Mouse (Mus musculus): ENCODE results near the gene Lgr6.

Lgr6 gene

GRCm38 (mm10) chr1:135016907-135017655 is 88.0 kb downstream of the Lgr6 start:
- DNase-seq (ENCODE audit: low spot score in 2 of 2): no peak

- no peak for DNase-seq (ENCODE audit: low spot score in 2 of 2)
These were observed 90.1 kb downstream of the Lgr6 start for GRCm38 (mm10) chr1:135014921-135015445.

DNA sequence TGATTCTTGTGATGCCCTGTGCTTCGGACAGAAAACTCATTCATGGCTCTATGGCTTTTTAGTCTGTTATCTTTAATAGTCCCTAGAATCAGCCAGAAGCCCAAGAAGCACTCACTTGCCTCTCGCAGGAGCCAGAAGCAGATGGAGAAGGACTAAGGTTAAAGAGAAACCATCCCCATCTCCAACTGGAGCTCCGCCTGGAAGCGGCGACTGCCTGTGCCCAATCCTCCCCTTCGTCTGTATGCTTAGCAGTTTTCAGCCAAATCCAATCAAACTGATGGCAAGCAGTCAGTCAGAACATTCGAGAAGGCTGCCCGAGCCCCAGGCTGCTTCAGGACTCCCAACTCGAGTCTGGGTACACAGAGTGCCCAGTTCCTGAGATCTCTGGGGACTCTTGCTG is 92.6 kb downstream of the Lgr6 start:
- DNase-seq (ENCODE audit: low spot score in 2 of 2): no peak

GRCm38 (mm10) chr1:135011912-135012311 is 93.2 kb downstream of the Lgr6 start:
- DNase-seq (ENCODE audit: low spot score in 2 of 2): no peak

- no peak for DNase-seq (ENCODE audit: low spot score in 2 of 2)
These were observed 95.2 kb downstream of the Lgr6 start for GRCm38 (mm10) chr1:135009833-135010232.

- no peak for DNase-seq (ENCODE audit: low spot score in 2 of 2)
These were observed 99.4 kb downstream of the Lgr6 start for GRCm38 (mm10) chr1:135005696-135006095.

- DNase-seq (ENCODE audit: low spot score in 2 of 2): no peak
These were observed 101.7 kb downstream of the Lgr6 start for GRCm38 (mm10) chr1:135003346-135003745.

DNA sequence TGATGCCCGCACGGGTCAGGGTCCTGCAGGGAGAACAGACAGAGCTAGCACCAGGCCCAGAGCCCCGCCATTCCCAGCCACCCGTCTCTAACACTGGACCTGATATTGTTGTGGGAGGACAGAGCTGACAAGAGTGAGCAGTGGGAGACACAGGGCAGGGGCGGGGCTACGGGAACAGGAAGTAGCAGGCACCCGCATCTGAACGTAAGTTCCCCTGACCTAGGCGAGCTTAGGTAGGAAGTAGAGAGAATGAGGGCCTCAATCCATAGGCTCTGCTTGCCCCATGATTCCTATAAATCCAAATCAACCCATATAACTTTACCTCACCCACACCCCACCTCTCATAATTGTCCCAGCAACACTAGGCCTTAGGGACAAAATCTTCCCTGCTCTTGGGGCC is 104.5 kb downstream of the Lgr6 start:
- DNase-seq (ENCODE audit: low spot score in 2 of 2): no peak

DNA sequence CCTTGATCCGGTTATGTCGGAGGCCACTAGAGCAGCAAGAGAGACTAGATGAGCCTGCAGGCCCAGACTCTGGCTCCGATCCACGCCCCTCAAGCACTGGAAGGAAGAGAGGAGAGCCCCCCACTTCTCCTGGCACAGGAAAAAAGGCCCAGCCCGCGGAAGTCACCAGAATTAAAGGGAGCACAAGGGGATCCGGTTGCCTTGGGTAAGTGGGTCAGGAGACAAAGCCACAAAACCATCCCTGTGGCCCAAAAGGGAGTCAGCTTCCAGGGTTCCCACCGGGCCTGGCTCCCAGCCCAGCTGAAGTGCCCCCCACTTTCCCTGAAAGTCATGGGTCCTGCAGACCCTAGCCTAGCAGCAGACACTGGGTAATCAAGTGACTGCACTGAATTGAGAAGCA is 106.8 kb downstream of the Lgr6 start:
- peak in 1 of 2 experiments; percentile 33 for DNase-seq (ENCODE audit: low spot score in 2 of 2)

DNA sequence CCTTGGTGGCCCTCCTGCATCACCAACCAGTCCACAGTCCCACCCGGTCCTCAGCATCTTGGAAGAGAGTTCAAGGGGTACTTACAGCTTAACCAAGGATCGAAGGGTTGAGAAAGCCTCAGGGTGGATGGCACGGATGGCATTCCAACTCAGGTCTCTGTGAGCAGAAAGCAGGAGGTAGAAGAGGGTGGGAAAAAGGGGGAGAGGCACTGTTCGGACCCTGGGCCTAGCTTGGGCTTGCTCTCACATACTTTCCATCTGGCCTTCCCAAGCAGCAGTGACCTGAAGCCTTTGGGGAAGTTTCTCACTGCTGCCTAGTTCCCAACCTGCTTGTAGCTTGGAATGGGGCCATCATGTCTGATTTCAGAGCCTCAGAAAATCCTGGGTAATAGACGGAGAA is 107.5 kb downstream of the Lgr6 start:
- no peak for DNase-seq (ENCODE audit: low spot score in 2 of 2)

GRCm38 (mm10) chr1:134996471-134996870 is 108.6 kb downstream of the Lgr6 start:
- DNase-seq (ENCODE audit: low spot score in 2 of 2): no peak

GRCm38 (mm10) chr1:134995954-134996353 is 109.1 kb downstream of the Lgr6 start:
- no peak for DNase-seq (ENCODE audit: low spot score in 2 of 2)

GRCm38 (mm10) chr1:134995437-134995836 is 109.6 kb downstream of the Lgr6 start:
- no peak for DNase-seq (ENCODE audit: low spot score in 2 of 2)

GRCm38 (mm10) chr1:134994739-134995138 is 110.3 kb downstream of the Lgr6 start:
- no peak for DNase-seq (ENCODE audit: low spot score in 2 of 2)

- no peak for DNase-seq (ENCODE audit: low spot score in 2 of 2)
These were observed 112.9 kb downstream of the Lgr6 start for GRCm38 (mm10) chr1:134992046-134992645.

DNA sequence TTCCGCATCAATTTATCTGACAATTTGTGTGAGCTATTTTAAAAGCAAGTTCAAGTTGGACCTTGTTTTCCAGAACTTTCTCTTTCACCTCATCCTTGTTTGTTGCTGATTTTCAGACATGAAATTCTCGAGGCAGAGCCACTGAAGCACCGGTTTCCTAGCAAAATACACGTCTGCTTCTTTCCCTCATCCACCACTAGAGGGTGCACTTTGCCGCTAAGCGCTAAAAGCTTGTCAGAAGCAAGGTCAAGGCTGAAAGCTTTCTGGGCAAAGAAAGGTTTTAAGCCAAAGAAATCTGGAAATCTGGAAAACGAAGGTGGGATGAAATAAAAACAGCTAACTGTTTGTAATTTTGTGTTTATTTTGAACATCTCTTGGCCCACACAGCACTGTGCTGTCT is 115.7 kb downstream of the Lgr6 start:
- DNase-seq (ENCODE audit: low spot score in 2 of 2): peak; percentile 53 to 86

DNA sequence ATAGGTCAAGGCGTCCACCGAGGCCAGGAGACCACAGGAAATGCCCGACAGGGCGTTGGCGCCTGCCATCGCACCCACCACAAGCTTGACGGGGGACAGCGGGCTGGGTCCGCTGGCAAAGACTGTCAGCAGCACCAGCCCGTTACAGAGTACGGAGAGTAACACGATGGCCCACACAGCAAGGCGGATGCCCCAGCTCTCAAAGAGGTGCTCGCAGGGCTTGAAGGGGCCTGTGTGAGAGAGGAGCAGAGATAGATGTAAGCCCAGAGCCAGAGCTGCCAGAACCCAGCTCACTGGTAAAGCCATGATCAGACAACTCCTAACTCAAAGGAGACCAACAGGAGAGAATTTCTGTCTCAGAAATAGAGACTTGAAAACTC is 117.1 kb downstream of the Lgr6 start:
- no peak for DNase-seq (ENCODE audit: low spot score in 2 of 2)

DNA sequence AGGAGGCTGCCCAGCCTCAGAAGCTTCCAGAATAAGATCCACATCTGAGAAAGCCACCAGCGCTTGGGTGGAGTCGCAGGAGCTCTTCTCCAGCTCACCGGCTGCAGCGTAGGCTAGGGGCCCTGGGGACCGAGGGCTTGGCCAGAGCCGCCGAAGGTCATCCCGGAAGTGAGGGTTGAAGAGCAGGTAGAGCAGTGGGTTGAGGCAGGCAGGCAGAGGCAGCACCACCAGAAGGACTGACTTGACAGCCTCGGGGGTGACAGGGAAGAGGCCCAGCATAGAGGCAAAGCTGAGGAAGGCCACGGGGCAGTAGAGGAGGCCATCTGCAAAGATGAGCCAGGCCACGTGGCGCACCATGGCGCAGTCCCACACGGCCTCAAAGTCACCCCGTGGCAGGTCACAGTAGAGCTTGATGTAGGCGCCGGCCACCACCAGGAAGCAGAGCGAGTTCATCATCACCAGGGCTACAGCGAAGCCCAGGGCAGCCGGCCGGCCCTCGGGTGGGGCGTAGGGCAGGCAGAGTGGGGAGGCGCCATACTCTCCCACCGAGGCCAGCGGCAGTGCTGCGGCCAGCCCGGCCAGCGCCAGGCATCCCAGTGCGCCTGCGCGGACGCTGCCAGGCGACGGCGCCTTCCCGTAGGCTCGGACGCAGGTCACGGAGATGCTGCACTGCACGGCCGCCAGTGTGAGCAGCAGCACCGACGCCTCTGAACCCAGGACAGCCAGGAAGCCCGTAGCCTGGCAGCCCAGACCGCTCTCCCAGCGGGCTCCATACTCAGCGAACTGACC is 117.7 kb downstream of the Lgr6 start:
- peak; percentile 34 to 64 for DNase-seq (ENCODE audit: low spot score in 2 of 2)

GRCm38 (mm10) chr1:134972920-134973319 is 132.2 kb downstream of the Lgr6 start:
- DNase-seq (ENCODE audit: low spot score in 2 of 2): no peak

GRCm38 (mm10) chr1:134965430-134965829 is 139.6 kb downstream of the Lgr6 start:
- DNase-seq (ENCODE audit: low spot score in 2 of 2): no peak

DNA sequence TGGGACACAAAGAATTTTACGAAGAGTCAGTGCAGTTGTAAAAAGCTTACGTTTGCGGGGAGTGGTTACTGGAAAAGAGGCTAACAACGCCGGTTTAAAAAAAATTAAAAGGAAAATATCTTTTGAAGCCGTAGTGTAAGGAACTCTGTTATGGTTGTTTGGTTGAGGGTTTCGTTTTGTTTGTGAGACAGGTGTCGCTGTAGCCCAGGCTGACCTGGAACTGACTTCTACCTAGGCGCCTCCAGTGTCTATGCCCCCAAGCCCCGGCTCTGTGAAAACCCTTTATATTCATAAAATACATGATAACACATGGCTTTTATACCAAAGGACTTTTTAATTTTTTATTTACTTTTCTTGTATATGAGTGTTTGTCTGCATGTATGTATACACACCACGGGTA is 142.3 kb downstream of the Lgr6 start:
- no peak for DNase-seq (ENCODE audit: low spot score in 2 of 2)

DNA sequence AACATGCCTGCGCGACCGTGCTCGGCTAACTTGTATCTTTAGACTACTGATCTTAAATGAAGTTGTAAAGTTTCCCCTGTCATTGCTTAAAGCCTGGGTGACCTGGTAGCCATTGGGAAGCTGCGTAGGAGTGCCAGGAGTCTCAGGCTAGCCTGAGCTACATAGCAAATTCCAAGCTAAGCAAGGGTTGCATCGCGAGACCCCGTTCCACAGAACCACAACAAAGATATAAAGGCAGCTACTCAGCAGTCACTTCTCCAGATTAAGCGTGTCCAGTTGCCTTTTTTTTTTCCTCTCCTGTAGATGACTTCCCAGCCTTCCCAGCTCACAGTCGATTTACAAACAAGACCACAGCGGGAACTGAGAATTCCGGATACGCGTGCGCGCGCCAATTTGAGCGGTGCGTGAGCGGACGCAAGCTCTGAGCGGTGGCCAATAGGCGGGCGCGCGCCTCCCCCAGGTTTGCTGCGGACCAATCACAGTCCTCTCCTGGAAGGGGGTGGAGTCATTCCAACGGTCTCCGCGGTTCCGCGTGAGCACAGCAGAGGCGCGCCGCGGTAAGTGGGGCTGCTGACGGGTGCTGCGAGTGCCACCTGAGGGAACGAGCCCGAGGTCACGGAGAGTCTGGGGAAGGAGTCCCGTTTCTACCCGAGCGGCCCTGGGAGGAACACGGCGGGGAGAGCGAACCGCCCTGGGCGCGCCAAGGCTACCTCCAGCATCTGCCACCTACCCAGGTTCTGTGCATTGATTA is 142.8 kb downstream of the Lgr6 start, which contains the start of gene Ube2t:
Gene Ube2t, plus strand, starts transcription at position 513 of the 751 bp plus-strand sequence.
- peak; percentile 88 to 93 for DNase-seq (ENCODE audit: low spot score in 2 of 2)
